Mouse (Mus musculus) heart, postnatal 10 days (tissue): ENCODE measurements around the gene Carm1. TPM values are rescaled to one million over a fixed set of nuclear protein-coding genes. Genes with fewer than 3 reads are reported as not detected.

ENCODE experiments used
- microRNA-seq, 2 experiments: library from miRNA; unstranded; fragments of <30 nt; microRNA quantifications; one replicate each; pipeline ENCODE4 v1.2.0; 2022
- total RNA-seq, 2 experiments: library from RNA; stranded (reverse); gene quantifications; 2 replicates each; pipeline ENCODE4 v1.2.3; 2021

Carm1 gene
- total RNA-seq, 2 experiments from 2014 or later, result 65.9 to 66.1 TPM

Small RNA genes within 50 kb of the gene (microRNA-seq; reads per million reads assigned to microRNA genes)
- gene Mir1946b, result 0 reads per million in 2 experiments

Other genes starting within 250 kb of the Carm1 start
- not detected for gene Ap1m2, start 234.6 kb upstream of the Carm1 start, total RNA-seq
- 10 to 100 TPM; 86.7 to 95.4 TPM for gene Slc44a2, start 226.2 kb upstream of the Carm1 start, total RNA-seq
- 10 to 100 TPM; 41.3 to 51.0 TPM for gene Ilf3, start 179.0 kb upstream of the Carm1 start, total RNA-seq
- gene Qtrt1, start 135.1 kb upstream of the Carm1 start, total RNA-seq, result 10 to 100 TPM; 10.6 to 11.5 TPM
- gene Dnm2, start 122.0 kb upstream of the Carm1 start, total RNA-seq, result 10 to 100 TPM; 90.0 to 90.6 TPM
- gene Tmed1, start 36.6 kb upstream of the Carm1 start, total RNA-seq, result 10 to 100 TPM; 44.8 to 46.7 TPM
- gene AB124611, start 20.7 kb upstream of the Carm1 start, total RNA-seq, result 1 to 10 TPM; 1.1 to 1.5 TPM
- 10 to 100 TPM; 45.7 to 45.8 TPM for gene Timm29, start 45.8 kb downstream of the Carm1 start, total RNA-seq
- gene Yipf2, start 45.9 kb downstream of the Carm1 start, total RNA-seq, result 1 to 10 TPM; 6.8 to 7.9 TPM
- 10 to 100 TPM; 55.6 to 59.8 TPM for gene Smarca4, start 69.3 kb downstream of the Carm1 start, total RNA-seq
- gene Ldlr, start 176.6 kb downstream of the Carm1 start, total RNA-seq, result 10 to 100 TPM in 1 of 2 experiments, 1 to 10 TPM in 1; 8.5 to 10.7 TPM
- 10 to 100 TPM; 11.9 to 14.5 TPM for gene Spc24, start 213.4 kb downstream of the Carm1 start, total RNA-seq